Mouse (Mus musculus): ENCODE results near the gene Nlrp14.
"Not testable (repeated sequence)": the region's sequence is repeated elsewhere in the genome, so short reads cannot be mapped to it uniquely, and the experiment has no call there.

Gene Nlrp14

GRCm38 (mm10) chr7:107166690-107167089 is at the start of gene Nlrp14:
Nlrp14 (plus strand) TSS chr7:107166990.
- no peak for DNase-seq (ENCODE audit: low spot score)

- DNase-seq (ENCODE audit: low spot score), result not testable (repeated sequence)
These were observed 35.8 kb upstream of the Nlrp14 start, which contains the start of gene Olfr715 for GRCm38 (mm10) chr7:107130983-107131382. Olfr715 (minus strand) TSS chr7:107131083.

- not testable (repeated sequence) for DNase-seq (ENCODE audit: low spot score)
These were observed 28.8 kb upstream of the Nlrp14 start, which contains the start of gene Olfr716 for GRCm38 (mm10) chr7:107138027-107138426. Olfr716 (plus strand) TSS chr7:107138327.

GRCm38 (mm10) chr7:107180406-107180805 is 13.6 kb downstream of the Nlrp14 start:
- DNase-seq (ENCODE audit: low spot score), result no peak

GRCm38 (mm10) chr7:107201817-107202216 is 35.0 kb downstream of the Nlrp14 start:
- DNase-seq (ENCODE audit: low spot score), result no peak

- DNase-seq (ENCODE audit: low spot score), result no peak
These were observed 41.1 kb downstream of the Nlrp14 start for GRCm38 (mm10) chr7:107207843-107208242.

- no peak for DNase-seq (ENCODE audit: low spot score)
These were observed 42.5 kb downstream of the Nlrp14 start, which contains the start of gene Rbmxl2 for GRCm38 (mm10) chr7:107209204-107209860. Rbmxl2 (plus strand) TSS chr7:107209445.

- no peak for DNase-seq (ENCODE audit: low spot score)
These were observed 43.4 kb downstream of the Nlrp14 start for GRCm38 (mm10) chr7:107210126-107210576.

GRCm38 (mm10) chr7:107215723-107216122 is 48.9 kb downstream of the Nlrp14 start:
- no peak for DNase-seq (ENCODE audit: low spot score)

GRCm38 (mm10) chr7:107216845-107217244 is 50.1 kb downstream of the Nlrp14 start:
- DNase-seq (ENCODE audit: low spot score), result no peak

GRCm38 (mm10) chr7:107236854-107237253 is 70.1 kb downstream of the Nlrp14 start:
- DNase-seq (ENCODE audit: low spot score), result no peak

GRCm38 (mm10) chr7:107237498-107237897 is 70.7 kb downstream of the Nlrp14 start:
- no peak for DNase-seq (ENCODE audit: low spot score)

- DNase-seq (ENCODE audit: low spot score), result no peak
These were observed 74.6 kb downstream of the Nlrp14 start for GRCm38 (mm10) chr7:107241371-107241883.

All from c-Kit-positive CD71-positive TER-119-positive erythroid progenitor cells, embryonic 14.5 days (primary cell).